Mouse (Mus musculus) bone marrow macrophage, adult 2 months (primary cell): ENCODE data around the gene Eif4g3.

ENCODE experiments used
- CTCF ChIP-seq: IDR thresholded peaks from 2 replicates; pipeline ENCODE4 v1.5.1; 2012; ENCODE audit warnings: low read depth, mild to moderate bottlenecking, low read length, moderate library complexity
- POLR2A ChIP-seq: IDR thresholded peaks from 2 replicates; pipeline ENCODE4 v1.6.1; 2012; ENCODE audit warnings: mild to moderate bottlenecking, low read depth, low read length, borderline replicate concordance

GRCm38 (mm10) chr4:138216891-138217392, 224.1 kb downstream of the Eif4g3 start:
- TF ChIP-seq POLR2A (no peak), CTCF (no peak)
